Mouse (Mus musculus): ENCODE results near the gene Gga2. TPM values are rescaled to one million over a fixed set of nuclear protein-coding genes. Genes with fewer than 3 reads are reported as not detected.

The Gga2 gene
- total and polyA plus RNA-seq, 2 experiments from 2014 or later, result 22.2 to 27.2 TPM

GRCm38 (mm10) chr7:122018247-122018646 is 2.8 kb downstream of the Gga2 start:
- H3K36me3 ChIP-seq (ENCODE audit: insufficient read depth, low read length), result no peaks in the 10 kb centered on the region
- H3K9me3 ChIP-seq (ENCODE audit: low read length), result no peaks in the 10 kb centered on the region
- 63% methylated on average over 3 of the region's 3 CpGs for WGBS
- no peak overlapping the region for H3K9ac ChIP-seq (replicated peaks; ENCODE audit: low read length, poor library complexity, severe bottlenecking)
- no peak overlapping the region for H3K27ac ChIP-seq (ENCODE audit: low read depth, low read length)
- TF ChIP-seq CTCF (IDR thresholded peaks at IDR 0.05), result no peak
- peaks cover 14% of the 10 kb centered on the region for H3K4me1 ChIP-seq (ENCODE audit: insufficient read depth, low read length)
- H3K27me3 ChIP-seq (ENCODE audit: insufficient read depth, low read length), result no peaks in the 10 kb centered on the region
- H3K4me3 ChIP-seq (ENCODE audit: low read depth, low read length), result no peak overlapping the region
- peak overlapping the region; percentile 18; the same call in 1 of the 2 replicates for H3K4me2 ChIP-seq (ENCODE audit: low read depth, low read length, poor library complexity, severe bottlenecking)
- ATAC-seq (ENCODE audit: low FRiP score) (no peak), DNase-seq (ENCODE audit: low spot score) (no peak)

DNA sequence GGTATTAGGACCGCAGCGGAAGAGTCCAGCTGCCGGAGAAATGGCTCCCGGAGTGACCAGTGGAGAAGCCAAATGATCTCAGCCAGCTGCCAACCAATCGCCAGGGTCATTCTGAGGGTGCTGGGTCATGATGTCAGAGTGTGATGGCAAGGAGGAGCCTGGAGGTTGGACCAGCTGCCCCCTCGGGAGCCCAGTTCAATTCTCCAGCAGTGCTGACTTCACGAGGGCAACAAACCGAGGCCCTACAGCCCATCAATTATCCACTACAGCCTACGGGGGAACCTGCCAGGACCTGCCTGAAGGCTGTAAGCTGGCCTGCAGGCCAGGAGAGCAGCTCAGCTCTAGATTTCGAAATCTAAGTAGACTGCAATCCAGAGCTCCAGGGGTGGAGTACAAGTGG is 5.3 kb downstream of the Gga2 start:
- no peak overlapping the region for H3K4me2 ChIP-seq (ENCODE audit: low read depth, low read length, poor library complexity, severe bottlenecking)
- no peaks in the 10 kb centered on the region for H3K9me3 ChIP-seq (ENCODE audit: low read length)
- H3K36me3 ChIP-seq (ENCODE audit: insufficient read depth, low read length), result peaks cover 4% of the 10 kb centered on the region
- H3K27me3 ChIP-seq (ENCODE audit: insufficient read depth, low read length), result no peaks in the 10 kb centered on the region
- H3K4me3 ChIP-seq (ENCODE audit: low read depth, low read length), result no peak overlapping the region
- TF ChIP-seq CTCF (IDR thresholded peaks at IDR 0.05), result no peak
- H3K4me1 ChIP-seq (ENCODE audit: insufficient read depth, low read length), result peaks cover 14% of the 10 kb centered on the region
- H3K9ac ChIP-seq (replicated peaks; ENCODE audit: low read length, poor library complexity, severe bottlenecking), result no peak overlapping the region
- no peak for DNase-seq (ENCODE audit: low spot score)
- WGBS, result 70% methylated on average over 10 of the region's 10 CpGs
- ATAC-seq (ENCODE audit: low FRiP score), result no peak
- no peak overlapping the region for H3K27ac ChIP-seq (ENCODE audit: low read depth, low read length)

DNA sequence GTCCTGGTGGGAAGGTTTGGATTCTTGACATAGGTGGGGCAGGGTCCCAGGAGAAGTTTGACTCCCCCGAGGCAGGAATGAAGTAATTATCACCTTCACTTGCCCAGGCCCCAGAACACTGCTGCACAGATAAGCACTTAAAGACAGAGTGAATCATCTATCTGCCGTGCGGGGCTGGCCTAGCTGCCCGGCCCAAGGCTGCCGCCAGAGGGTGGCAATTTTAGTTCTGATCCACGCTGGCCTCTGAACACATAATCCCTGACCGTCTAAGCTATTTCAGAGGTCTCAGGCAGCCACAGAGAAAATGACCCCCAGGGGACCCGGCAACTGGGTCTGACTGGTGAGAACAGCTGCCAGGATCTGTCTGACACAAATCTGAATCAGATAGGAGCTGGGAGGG is 5.9 kb downstream of the Gga2 start:
- DNase-seq (ENCODE audit: low spot score) (no peak), ATAC-seq (ENCODE audit: low FRiP score) (no peak)
- Histone ChIP-seq H3K27me3 (ENCODE audit: insufficient read depth, low read length) (no peaks in the 10 kb centered on the region), H3K36me3 (ENCODE audit: insufficient read depth, low read length) (peaks cover 10% of the 10 kb centered on the region), H3K27ac (ENCODE audit: low read depth, low read length) (no peak overlapping the region), H3K9ac (replicated peaks; ENCODE audit: low read length, poor library complexity, severe bottlenecking) (no peak overlapping the region), H3K9me3 (ENCODE audit: low read length) (no peaks in the 10 kb centered on the region), H3K4me1 (ENCODE audit: insufficient read depth, low read length) (peaks cover 14% of the 10 kb centered on the region), H3K4me3 (ENCODE audit: low read depth, low read length) (no peak overlapping the region), H3K4me2 (ENCODE audit: low read depth, low read length, poor library complexity, severe bottlenecking) (no peak overlapping the region)
- WGBS, result 46% methylated on average over 8 of the region's 8 CpGs
- peak; percentile 7; the same call in 1 of the 2 replicates for TF ChIP-seq CTCF (IDR thresholded peaks at IDR 0.05)

DNA sequence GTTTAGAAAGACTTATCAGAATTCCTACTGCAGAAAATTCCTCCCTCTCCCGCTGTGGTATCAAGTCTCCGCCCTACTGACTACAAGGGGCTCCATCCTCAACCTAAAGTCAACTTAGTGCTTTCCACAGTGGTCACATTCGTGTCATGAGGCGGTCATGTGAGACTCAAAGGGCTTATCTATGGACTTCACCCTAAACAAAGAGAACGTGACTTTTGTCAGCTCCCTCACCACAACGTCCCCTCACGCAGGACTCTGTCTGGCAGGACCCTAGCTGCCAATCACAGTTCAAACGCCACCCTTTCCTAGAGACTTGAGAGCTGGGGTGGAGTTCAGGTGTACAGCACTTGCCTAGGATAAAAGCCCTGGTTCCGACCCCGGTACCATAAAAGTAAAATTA is 8.1 kb downstream of the Gga2 start:
- DNase-seq (ENCODE audit: low spot score), result no peak
- Histone ChIP-seq H3K4me3 (ENCODE audit: low read depth, low read length) (no peak overlapping the region), H3K27ac (ENCODE audit: low read depth, low read length) (no peak overlapping the region), H3K9me3 (ENCODE audit: low read length) (no peaks in the 10 kb centered on the region), H3K9ac (replicated peaks; ENCODE audit: low read length, poor library complexity, severe bottlenecking) (no peak overlapping the region), H3K27me3 (ENCODE audit: insufficient read depth, low read length) (no peaks in the 10 kb centered on the region), H3K4me1 (ENCODE audit: insufficient read depth, low read length) (no peaks in the 10 kb centered on the region), H3K4me2 (ENCODE audit: low read depth, low read length, poor library complexity, severe bottlenecking) (no peak overlapping the region), H3K36me3 (ENCODE audit: insufficient read depth, low read length) (peaks cover 24% of the 10 kb centered on the region)
- no peak for TF ChIP-seq CTCF (IDR thresholded peaks at IDR 0.05)
- no peak for ATAC-seq (ENCODE audit: low FRiP score)
- WGBS, result 89% methylated on average over 10 of the region's 10 CpGs

- ATAC-seq (ENCODE audit: low FRiP score) (no peak), DNase-seq (ENCODE audit: low spot score) (no peak)
- Histone ChIP-seq H3K27me3 (ENCODE audit: insufficient read depth, low read length) (no peaks in the 10 kb centered on the region), H3K4me3 (ENCODE audit: low read depth, low read length) (no peak overlapping the region), H3K36me3 (ENCODE audit: insufficient read depth, low read length) (peaks cover 27% of the 10 kb centered on the region), H3K4me1 (ENCODE audit: insufficient read depth, low read length) (no peaks in the 10 kb centered on the region), H3K9me3 (ENCODE audit: low read length) (no peaks in the 10 kb centered on the region), H3K9ac (replicated peaks; ENCODE audit: low read length, poor library complexity, severe bottlenecking) (no peak overlapping the region), H3K27ac (ENCODE audit: low read depth, low read length) (no peak overlapping the region), H3K4me2 (ENCODE audit: low read depth, low read length, poor library complexity, severe bottlenecking) (no peak overlapping the region)
- TF ChIP-seq CTCF (IDR thresholded peaks at IDR 0.05), result no peak
- 97% methylated on average over 4 of the region's 4 CpGs for WGBS
Measured at GRCm38 (mm10) chr7:122012370-122012769, 8.7 kb downstream of the Gga2 start.

- 64% methylated on average over 8 of the region's 8 CpGs for WGBS
- no peak overlapping the region for H3K4me3 ChIP-seq (ENCODE audit: low read depth, low read length)
- H3K4me1 ChIP-seq (ENCODE audit: insufficient read depth, low read length), result no peaks in the 10 kb centered on the region
- no peaks in the 10 kb centered on the region for H3K9me3 ChIP-seq (ENCODE audit: low read length)
- TF ChIP-seq CTCF (IDR thresholded peaks at IDR 0.05), result no peak
- H3K4me2 ChIP-seq (ENCODE audit: low read depth, low read length, poor library complexity, severe bottlenecking), result no peak overlapping the region
- H3K9ac ChIP-seq (replicated peaks; ENCODE audit: low read length, poor library complexity, severe bottlenecking), result no peak overlapping the region
- peaks cover 77% of the 10 kb centered on the region for H3K36me3 ChIP-seq (ENCODE audit: insufficient read depth, low read length)
- no peak for DNase-seq (ENCODE audit: low spot score)
- no peaks in the 10 kb centered on the region for H3K27me3 ChIP-seq (ENCODE audit: insufficient read depth, low read length)
- no peak overlapping the region for H3K27ac ChIP-seq (ENCODE audit: low read depth, low read length)
- no peak for ATAC-seq (ENCODE audit: low FRiP score)
Measured at GRCm38 (mm10) chr7:122000396-122000795, 20.6 kb downstream of the Gga2 start.

Measured in midbrain, postnatal 0 days (tissue).